Mouse (Mus musculus) lung, postnatal 10 days (tissue): Measurements from ENCODE around the gene Armc7.
"Not testable (repeated sequence)": the region's sequence is repeated elsewhere in the genome, so short reads cannot be mapped to it uniquely, and the experiment has no call there.

Source experiments
- DNase-seq: peaks from one replicate; pipeline ENCODE4 v3.0.0; 2021

Gene Armc7

DNA sequence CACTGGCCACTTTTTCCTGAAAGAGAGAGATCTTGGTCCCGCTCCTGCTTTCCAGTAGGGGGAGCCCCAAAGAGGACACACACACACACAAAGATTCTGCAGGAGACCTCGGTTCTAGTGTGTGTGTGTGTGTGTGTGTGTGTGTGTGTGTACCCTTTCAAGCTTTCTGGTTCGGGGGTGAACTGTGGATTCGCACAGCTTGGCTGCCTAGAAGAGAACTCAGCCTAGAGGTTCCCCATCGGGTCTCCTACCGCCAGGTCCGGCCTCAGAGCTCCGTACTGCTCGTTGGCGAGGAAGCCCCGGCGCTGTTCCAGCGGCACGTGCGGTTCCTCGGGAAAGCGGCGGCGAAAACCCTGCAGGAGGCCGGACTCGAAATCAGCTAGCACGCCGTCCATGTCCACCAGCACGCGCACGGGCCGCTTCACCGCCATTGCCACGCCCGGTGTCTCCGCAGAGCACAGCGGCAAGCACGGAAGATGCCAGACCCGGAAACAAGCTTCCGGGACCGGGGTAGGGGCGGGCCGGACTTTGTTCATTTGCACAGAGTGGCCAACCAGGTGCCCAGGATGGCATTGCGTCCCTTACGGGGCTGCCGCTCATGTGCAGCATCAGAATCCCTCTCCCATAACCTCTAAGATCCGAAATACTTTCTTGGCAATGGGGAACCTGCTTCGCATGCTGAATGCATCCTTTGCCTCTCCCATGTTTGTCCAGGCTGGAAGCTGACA is 16.1 kb downstream of the Armc7 start, which contains the start of gene Nt5c:
Gene Nt5c, minus strand, starts transcription at position 507 of the 728 bp plus-strand sequence.
- peak; percentile 88 for DNase-seq

DNA sequence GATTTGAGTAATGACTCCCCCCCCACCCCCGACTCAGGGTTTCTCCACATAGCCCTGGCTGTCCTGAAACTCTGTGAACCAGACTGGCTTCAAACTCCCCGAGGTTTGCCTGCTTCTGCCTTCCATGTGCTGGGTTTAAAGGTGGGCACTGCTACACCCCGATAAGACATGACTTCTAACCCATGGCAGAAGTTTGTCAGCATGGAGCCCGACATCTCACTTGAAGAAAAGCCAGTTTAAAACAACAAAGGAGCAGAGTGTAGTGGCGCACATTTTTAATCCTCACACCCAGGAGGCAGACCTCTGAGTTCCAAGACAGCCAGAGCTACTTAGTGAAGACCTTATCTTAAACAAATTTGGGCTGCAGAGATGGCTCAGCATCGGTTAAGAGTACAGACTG is 16.9 kb downstream of the Armc7 start:
- no peak for DNase-seq

DNA sequence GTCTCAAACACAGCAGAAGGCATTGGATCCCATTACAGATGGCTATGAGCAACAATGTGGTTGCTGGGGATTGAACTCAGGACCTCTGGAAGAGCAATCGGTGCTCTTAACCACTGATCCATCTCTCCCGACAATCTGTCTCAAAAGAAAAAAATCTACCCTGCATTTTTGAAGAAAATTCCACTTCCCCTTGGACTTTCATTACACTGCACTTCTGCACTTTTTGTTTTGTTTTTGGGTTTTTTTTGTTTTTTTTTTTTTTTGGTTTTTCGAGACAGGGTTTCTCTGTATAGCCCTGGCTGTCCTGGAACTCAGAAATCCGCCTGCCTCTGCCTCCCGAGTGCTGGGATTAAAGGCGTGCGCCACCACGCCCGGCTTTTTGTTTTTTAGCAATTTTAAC is 21.1 kb downstream of the Armc7 start:
- not testable (repeated sequence) for DNase-seq

DNA sequence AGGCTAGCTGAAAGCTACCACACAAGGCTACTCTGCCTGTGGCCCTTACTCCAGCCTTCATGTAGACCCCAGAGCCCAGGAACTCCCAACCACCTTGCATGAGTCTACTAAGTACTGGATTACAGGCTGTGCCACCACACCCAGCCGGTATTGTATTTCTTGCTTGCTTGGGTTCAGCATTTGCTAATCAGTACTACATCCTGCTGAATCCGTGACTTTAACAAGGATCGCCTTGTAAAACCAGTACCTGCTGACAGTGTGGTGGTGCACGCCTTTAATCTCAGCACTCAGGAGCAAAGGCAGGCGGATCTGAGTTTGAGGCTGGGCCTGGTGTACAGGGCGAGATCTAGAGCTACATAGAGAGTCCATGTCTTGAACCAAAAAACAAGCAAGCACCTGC is 27.2 kb downstream of the Armc7 start:
- DNase-seq: no peak

DNA sequence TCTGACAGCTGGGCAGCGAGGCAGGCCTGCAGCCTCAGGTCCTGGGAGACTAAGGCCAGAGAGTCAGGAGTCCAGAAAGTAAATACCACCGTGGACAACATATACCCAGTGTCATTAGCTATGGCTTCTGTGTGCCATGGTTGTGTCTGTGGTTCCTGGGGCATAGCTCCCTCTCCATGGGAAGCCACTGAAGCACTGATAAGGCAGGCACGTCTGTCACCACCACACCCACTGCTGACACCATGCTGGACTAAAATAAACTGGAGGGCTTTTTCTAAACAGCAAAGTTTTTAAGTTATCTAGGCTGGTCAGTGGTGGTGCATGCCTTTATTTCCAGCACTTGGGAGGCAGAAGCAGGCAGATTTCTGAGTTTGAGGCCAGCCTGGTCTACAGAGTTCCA is 31.1 kb downstream of the Armc7 start:
- no peak for DNase-seq

DNA sequence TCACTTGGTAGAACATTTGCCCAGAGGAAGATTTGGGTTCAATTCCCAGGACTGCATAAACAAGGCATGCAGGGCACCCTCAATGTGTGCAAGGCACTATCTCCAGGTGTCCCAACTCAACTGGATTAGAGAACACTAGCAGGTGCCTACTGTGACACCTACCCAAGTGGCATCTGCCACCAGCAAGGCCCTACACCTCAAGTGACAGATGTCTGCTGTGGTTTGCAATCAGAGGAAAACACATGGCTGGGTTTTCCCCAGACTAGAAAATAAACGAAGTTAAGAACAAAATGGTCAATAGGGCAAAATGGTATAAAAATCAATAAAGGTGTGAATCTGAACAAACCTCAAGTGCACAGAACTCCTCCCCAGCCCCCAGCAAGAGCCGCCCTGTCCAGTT is 32.6 kb downstream of the Armc7 start:
- no peak for DNase-seq

DNA sequence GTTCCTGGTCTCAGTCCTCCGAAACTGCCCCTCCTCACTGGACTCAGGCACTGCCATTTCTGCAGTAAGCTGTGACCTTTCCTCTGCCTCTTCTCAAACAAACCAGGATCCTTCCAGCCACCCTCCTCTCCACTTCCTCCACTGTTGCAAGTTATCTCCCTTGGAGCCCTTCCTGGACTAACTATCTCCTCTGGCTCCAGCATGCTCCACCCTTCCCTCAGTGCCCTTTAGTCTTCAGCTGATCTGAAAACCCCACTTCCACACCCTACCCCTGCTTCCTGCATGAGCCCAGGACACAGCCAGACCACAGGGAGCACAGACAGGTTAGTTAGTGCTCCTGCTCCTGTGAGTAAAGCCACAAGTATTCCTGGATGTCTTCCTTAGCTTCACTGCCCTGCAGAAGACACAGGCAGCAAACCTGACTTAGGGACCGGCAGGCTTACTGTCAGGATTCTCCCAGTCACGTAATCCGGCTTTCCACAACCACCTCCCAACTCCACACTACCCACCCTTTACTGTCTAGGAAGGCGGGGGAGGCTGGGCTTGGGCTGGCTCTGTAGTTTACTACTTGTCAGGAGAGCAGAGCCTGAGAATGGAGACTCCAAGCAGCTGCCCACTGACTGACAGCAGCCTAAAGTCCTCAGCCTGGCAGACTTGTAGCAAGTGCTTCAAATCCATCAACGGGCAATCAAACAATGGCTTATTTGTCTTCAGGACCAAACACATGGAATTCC is 34.5 kb downstream of the Armc7 start:
- peak; percentile 22 for DNase-seq

DNA sequence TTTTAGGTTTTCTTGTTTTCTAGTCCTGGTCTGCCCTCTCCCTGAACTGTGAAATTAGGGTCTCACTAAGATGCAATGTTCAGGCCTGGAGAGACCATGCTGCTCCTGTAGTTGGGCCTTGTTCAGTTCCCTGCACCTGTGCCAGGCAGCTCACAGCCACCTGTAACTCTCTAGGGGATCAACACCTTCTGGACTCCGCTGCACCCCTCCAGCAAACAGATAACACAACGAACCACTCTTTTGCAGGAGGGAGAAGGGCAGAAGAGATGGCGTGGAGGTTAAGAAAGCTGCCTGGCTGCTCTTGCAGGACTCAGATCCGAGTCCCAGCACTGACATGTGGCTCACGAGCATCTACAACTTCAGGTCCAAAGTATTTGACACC is 35.0 kb downstream of the Armc7 start:
- no peak for DNase-seq

DNA sequence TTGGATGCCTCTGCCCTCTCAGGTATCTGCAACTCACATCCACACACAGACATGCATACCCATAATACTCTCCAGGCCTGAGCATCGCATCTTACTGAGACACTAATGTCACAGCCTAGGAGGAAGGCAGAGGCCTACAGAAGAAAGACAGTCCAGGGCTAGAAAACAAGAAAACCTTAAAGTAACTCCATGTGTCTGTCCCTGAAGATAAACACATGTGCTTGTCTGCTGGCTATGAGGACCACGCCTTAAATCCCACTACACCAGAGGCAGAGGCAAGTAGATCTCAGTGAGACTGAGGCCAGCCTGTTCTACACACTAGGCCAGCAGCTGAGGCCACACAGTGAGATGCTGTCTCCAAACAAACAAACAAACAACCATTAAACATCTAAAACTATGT is 35.7 kb downstream of the Armc7 start:
- no peak for DNase-seq

DNA sequence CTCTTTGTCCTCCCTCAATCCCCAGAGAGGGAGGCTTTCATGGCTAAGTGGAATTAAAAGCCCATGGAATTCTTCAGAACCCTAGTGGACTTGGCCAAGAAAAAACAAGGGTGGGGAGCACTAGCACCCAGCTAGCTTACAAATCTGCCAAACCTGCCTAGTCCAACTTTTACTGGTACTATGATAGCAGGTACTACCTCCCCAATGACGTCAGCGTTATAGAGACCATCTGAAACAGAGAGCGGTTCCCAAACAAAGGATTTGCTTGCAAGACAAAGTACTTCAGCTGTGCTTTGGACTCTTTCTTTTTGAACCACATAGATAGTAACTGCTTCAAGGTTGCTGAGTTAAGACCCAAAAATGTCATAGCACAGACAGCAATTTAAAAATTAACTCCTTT is 36.5 kb downstream of the Armc7 start:
- no peak for DNase-seq

DNA sequence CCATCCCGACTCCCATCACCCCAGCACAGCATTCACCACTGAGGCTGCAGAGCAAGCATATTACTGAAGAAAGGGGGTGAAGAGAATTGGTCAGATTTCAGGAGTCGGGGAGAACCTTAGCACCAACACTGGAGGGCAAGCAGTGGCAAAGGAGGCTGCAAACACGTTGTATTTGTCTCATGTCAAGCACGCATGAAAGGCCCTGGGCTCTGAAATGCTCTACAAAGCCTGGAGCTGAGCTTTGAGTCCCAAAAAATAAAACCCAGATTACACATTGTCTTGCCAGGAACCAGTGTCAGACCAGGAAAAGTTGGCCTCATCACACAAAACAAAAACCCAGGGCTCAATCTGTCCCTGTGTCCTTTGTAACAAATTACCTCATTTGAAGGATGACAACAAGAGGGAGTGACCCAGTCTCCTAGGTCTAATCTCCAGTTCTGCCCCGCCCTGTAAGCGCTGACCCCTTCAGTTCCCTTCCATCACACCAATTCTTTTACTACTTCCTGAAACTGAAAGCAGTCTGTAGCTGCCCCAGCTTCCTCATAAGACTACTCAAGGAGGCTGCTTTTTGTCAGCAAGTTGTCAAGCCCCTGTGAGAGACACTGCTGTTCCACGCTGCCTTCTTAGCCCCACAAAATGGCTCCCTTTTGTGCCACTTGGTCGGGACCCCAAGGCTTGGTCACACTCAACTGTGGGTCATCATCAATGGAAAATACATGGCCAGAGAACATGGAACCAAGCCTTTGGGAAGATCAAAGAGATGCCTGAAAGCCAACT is 37.1 kb downstream of the Armc7 start:
- peak; percentile 63 for DNase-seq

DNA sequence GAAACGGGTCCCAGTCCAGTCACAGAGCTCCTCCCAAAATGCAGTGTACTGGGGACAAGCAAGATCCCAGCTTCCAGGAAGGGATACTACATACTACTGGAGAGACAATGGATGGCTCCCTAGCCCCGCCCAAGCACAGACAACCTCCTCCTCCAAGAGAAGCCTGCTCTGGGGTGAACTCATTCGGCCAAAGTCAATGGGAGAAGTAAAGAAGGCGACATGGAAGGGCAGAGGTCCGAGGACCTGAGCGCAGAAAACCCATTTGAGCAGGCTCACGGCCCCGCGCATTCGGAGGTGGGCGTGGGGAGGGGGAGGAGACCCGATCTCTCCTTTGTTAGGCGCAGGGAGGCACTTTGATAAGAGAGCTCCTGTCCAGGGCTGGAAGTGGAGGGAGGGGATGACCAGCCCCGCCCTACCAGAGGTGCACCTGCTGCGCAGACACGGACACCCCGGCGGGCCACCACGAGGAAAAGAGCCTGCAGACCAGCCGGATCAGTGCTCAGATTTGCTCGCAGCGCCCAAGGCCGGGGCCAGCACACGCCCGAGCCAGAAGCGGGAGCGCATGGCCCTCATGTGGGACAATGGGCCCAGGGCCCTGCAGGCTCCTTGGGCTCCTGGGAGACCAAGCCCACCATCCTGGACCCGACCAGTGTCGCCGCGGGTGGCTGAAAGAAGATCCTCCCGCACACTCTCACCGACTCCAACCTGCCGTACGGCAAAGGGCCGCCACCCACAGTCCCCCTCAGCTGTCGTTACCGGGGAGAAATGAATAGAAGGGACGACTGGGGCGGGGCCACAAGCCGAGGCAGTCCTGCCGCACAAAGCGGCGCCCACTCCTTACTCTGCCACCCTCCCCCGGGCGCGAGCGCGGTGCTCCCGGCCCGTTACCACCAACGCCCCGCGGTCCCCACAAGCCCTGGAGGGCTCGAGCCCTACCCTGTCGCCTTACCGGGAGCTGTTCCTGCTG is 38.1 kb downstream of the Armc7 start:
- peak; percentile 73 for DNase-seq

DNA sequence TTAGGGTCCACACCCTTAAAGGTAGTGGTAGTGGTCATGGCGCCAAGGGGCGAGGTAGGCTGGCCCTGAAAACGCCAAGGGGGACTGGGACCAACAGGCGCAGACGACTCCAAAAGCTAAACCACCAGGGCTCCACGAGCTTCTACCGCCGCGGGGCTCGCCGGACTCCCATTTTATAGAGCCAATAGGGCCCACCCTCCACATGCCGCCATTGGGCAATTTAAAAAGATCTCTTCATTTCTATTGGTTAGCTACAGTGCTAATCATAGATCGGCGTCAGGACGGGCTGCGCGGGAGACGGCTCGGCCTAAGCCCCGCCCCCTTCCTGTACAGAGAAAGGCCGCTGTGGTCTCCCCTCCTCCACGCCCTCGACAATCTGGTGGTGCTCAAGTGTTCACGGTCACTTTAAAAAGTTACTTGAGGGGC is 38.8 kb downstream of the Armc7 start, which contains the start of gene Jpt1:
Gene Jpt1, minus strand, starts transcription at position 150 of the 426 bp plus-strand sequence.
- peak; percentile 97 for DNase-seq

DNA sequence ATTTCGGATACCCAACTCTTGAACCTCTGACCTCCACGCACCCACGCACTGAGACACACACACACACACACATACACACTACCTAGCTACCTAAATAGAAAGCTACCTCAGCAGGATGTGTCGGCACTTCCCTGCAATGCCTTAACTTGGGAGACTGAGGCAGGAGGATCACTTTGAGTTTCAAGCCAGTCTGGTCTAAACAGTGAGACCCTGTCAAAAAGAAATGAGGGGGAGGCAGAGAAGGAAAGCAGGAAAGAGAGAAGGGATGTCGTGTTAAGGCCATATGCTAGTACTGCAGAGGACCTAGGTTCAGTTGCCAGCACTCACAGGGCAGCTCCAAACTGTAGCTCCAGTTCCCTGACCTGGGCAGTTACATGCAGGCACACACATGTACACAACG is 39.6 kb downstream of the Armc7 start:
- no peak for DNase-seq

DNA sequence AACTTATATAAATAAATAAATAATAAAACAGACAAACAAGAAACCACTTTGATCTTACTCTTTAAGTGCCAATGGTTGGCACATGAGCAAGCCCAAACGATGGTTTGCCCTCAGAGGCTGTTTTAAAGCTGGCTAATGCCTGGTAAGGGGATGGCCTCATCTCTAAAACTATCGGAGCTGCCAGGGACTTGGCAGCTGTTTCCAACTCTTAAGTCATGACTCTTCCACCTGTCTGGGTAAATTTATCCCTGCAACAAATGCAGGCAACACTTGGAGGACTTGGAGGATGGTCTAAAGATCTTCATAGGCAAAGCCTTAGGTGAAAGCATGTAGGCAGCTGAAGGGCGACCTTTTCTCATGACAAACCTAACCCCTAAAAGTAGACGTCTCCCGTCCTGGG is 41.5 kb downstream of the Armc7 start:
- DNase-seq: no peak

DNA sequence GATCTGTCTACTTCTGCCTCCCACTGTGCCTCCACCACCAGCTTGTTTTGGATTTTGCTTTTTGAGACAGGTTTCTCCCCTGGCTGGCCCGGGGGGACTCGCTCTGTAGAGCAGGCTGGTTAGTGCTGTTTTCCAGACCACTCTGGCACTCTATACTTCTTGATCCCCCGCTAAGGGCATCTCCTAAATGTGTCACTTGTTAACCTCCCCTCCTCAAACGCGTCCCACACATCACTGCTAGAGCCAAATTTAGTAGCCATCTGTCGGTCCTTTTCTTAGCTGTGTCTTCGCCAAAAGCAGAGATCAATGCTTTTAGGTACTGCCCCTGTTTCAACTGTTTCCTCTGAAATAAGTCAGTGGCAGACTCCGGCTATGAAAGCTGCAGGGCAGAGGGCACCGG is 43.2 kb downstream of the Armc7 start:
- DNase-seq: no peak

DNA sequence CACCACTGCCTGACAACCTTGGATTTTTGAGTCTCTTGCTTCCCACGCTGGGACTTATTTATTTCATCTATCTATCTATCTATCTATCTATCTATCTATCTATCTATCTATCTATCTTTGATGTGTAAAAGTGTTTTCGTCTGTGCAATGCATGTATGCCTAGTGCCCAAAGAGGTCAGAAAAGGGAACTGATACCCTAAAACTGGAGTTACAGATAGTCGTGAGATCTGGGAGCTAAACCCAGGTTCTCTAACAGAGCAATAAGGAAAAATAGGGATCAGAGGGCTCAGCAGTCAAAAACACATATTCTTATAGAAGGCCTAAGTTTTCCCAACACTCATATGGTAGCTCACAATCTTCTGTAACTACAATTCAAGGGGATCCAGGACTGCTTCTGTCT is 44.1 kb downstream of the Armc7 start:
- DNase-seq: no peak

DNA sequence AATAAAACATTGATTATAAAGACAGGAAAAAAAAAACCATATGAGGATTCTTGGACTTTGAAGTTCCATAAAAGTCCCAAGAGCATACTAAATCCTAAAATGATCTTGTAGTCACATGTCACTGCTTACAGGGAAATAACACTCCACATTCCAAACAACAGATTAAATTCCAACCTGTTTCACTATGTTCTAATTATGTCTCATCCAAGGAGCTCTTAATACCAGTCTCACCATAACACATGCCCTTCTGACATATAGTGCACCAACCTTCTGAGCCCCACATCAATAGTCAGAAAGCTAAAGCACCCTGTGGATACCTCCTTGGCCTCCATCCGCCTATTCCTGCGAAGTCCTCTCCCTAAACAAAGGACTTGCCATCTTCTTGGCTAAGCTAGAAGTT is 44.8 kb downstream of the Armc7 start:
- no peak for DNase-seq

DNA sequence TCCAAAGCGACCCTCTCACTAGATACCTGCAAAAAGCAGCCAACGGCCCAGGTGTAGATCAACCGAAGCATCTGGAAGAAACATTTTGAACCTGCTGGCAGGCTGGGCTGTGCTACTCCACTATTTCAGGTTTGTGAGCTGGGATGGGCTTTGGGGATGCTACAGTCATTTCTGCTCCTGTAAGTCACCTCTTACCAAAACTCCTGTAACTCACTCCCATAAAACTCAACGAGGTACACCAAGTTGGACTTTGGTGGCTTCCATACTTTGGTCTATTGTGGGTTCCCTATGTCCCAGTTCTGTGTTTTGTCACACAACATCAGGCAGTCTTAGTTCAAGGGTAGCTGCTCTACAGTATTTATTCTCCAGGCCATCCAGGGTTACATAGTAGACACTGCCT is 45.6 kb downstream of the Armc7 start:
- no peak for DNase-seq

DNA sequence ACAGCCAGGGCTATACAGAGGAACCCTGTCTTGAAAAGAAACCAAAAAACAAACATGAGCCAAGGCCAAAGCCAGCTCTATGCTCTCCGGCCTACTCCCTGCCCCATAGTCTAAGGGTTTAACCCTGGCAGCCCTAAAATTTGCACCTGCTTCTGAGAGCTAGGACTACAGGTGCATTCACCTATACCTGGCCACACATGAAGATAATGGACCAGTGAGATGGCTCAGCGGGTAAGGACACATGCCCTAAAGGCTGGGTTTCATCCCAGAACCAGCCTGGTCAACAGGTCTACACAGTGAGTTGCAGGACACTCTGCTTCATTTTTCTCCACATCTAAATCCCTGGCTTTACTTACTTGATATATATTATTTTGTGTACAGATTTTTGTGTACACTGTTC is 46.8 kb downstream of the Armc7 start:
- DNase-seq: no peak

DNA sequence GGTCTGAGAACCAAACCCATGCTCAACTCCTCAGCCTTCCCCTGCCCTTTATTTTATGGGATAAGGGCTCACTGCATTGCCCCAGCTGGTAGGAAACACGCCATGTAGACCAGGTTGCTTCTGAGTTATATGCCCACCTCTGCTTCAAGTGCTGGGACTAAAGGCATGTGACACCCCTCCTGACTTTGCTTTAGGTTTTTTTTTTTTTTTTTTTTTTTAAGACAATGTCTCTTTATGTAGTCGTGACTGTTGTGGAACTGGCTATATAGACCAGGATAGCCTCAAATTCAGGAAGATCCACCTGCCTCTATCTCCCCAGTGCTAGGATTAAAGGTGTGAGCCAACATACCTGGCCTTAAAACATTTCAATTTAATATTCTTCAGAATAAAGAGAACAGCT is 47.2 kb downstream of the Armc7 start:
- no peak for DNase-seq

DNA sequence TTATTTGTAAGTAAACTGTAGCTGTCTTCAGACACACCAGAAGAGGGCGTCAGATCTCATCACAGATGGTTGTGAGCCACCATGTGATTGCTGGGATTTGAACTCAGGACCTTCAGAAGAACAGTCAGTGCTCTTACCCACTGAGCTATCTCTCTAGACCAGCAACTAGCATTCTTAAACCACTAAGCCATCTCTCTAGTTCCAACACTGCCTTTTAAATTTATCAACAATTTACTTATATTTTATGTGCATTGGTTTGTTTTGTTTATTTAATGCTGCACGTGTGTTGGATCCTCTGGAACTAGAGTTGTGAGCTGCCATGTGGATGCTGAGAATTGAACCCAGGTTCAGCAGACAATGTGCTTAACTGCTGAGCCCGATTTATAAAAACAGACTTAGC is 51.0 kb downstream of the Armc7 start:
- not testable (repeated sequence) for DNase-seq
